Mouse (Mus musculus) layer of hippocampus, postnatal 10 days (tissue): Measurements from ENCODE around the gene Olfr1270. TPM values are rescaled to one million over a fixed set of nuclear protein-coding genes. Genes with fewer than 3 reads are reported as not detected.
"Not testable (repeated sequence)": the region's sequence is repeated elsewhere in the genome, so short reads cannot be mapped to it uniquely, and the experiment has no call there.

Experiments used
- DNase-seq, 2 experiments: peaks; one replicate each; pipeline ENCODE4 v3.0.0; 2021; ENCODE audit warnings: low spot score in 2 of 2
- long read RNA-seq: library from polyadenylated mRNA; stranded (forward); transcript quantifications from one replicate; pipeline ENCODE4 v2.0.0, GENCODE M21; 2023
- total RNA-seq, 2 experiments: library from RNA; stranded (reverse); gene quantifications; 2 replicates each; pipeline ENCODE4 v1.2.3; 2021

Gene Olfr1270
- not detected for total RNA-seq
- long read RNA-seq, result 0 reads

DNA sequence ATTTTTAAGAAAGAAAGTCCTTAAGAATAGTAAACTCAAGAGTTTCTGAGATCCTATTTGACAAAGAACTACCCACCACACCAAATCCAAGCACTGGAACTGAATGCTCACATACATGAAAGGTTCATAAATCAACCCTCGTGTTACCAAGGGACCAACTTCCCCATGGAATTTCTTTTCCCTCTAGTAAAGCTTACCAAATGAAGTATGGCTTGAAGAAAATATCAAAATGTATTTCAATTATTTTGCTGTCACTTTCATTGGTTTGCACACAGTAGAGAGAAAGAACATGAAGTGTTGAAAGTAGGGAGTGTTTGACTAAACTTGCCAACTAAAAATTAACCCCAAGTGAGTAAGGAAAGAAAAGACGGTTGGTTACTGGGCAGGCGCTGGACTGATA, at the start of gene Olfr1270:
Gene Olfr1270 (minus strand): TSS at position 101 of the 400 bp plus-strand sequence.
- no peak for DNase-seq

DNA sequence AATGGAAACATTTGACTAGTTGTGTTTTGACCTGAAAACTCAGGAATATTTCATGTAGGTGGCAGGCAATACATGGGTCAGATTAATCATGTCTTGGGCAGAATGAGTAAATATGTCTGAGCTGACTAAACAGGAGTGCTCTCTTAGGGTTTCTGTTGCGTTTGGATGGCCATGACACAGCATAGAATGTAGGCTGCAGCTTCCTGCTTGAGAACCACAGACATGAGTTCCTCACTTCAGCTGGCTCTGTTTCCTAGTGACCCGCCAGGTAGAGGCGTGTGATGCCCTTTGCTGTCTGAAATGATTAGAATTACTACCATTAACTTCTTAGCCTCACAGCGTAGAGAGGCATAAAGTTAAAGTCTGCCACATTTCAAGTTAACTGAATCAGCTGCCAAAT, 46.7 kb upstream of the Olfr1270 start:
- DNase-seq, result not testable (repeated sequence)

DNA sequence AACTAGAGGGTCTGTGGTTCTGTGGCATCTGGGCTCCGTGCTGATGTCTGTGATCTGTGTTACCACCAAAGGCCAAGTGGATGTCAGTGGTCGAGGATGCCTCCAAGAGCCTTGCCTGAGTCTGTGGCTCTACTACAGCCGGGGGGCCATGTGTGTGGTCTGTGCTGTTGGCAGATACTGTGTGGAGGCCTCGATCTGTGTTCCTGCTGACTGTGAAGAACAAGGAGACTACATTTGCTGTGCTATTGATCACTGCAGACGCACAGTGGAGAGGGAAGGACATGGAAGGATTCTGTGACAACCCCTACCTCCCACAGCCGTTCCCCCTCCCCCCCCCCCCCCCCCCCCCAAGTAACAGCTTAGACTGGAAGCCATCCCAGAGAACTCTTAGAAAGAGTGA, 42.4 kb upstream of the Olfr1270 start:
- not testable (repeated sequence) for DNase-seq

GRCm38 (mm10) chr2:90194750-90195149, 41.9 kb upstream of the Olfr1270 start:
- DNase-seq, result not testable (repeated sequence)

DNA sequence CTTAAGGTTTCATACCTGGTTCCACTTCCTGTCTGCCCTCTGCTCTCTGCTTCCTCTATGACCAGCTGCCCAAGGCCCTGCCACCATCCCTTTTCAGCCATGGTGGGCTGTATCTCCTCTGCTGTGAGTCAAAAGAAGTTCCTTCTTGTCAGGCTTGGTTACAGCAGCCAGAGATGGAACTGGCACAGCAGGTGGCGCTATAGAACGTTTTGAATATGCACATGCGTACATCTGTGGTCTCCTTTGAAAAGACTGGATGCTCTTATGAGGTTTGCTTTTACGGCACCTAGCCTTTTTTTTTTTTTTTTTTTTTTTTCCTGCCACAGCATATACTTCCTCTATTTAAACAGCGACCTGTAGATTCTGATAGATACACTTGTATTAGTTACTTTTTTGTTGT, 34.2 kb upstream of the Olfr1270 start:
- not testable (repeated sequence) for DNase-seq

- not testable (repeated sequence) for DNase-seq
Measured at GRCm38 (mm10) chr2:90186082-90186481, 33.2 kb upstream of the Olfr1270 start.

DNA sequence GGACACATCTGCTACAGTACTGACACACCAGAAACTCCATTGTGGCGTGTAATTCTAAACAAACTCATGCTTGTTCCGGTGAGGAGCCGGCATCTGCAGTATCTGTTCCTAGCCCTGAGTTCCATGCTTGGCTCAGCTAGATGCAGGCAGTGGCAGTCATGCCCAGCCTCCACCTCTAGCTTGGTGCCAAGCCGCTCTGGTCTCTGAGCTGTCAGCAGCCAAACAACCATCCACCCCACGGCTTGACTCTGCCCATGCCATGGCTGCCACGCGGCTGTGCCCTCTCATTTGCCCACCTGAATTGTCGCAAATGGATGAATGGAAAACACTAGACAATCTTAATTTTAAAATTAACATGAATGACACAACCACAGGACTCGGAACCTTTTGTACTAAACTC, 1.0 kb upstream of the Olfr1270 start:
- DNase-seq, result no peak

- no peak for DNase-seq
Measured at GRCm38 (mm10) chr2:90142196-90142595, 10.7 kb downstream of the Olfr1270 start, which contains the start of gene Olfr32. Olfr32 (minus strand) TSS chr2:90142296.

DNA sequence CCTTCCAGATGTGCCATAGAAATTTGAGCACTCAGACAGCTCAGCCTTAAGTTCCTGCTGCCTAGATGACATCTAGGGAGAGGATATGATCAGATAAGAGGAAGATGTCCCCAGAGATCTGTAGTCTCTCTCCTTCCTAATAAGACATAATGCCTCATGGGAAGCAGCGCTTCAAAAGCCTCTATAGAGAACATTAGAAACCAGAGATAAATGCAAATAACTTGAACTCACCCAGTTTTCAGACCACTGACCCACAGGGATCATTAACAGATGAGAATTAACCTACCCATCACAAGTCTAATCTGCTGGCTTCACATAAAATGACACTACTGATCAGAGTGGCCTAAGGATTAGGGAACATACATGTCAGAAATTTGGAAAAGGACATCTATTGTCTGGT, 31.6 kb downstream of the Olfr1270 start, which contains the start of gene Olfr1269:
Gene Olfr1269 (minus strand): TSS at position 101 of the 400 bp plus-strand sequence.
- no peak for DNase-seq

Other genes with a start within 250 kb of the Olfr1270 start
- not detected for gene Olfr1258, start 225.8 kb downstream of the Olfr1270 start, total RNA-seq
- gene Olfr1259, start 204.4 kb downstream of the Olfr1270 start, total RNA-seq, result not detected
- not detected for gene Olfr1260, start 178.8 kb downstream of the Olfr1270 start, total RNA-seq
- gene Olfr1261, start 161.9 kb downstream of the Olfr1270 start, total RNA-seq, result not detected
- not detected for gene Olfr1262, start 152.9 kb downstream of the Olfr1270 start, total RNA-seq
- gene Olfr1263, start 141.0 kb downstream of the Olfr1270 start, total RNA-seq, result not detected
- not detected for gene Olfr1264, start 127.5 kb downstream of the Olfr1270 start, total RNA-seq
- gene Olfr1265, start 117.8 kb downstream of the Olfr1270 start, total RNA-seq, result not detected
- not detected for gene Olfr140, start 89.5 kb downstream of the Olfr1270 start, total RNA-seq
- gene Olfr1269, start 31.7 kb downstream of the Olfr1270 start, total RNA-seq, result not detected
- gene Olfr32, start 10.8 kb downstream of the Olfr1270 start, total RNA-seq, result not detected
- not detected for gene Olfr1506, start 71.4 kb upstream of the Olfr1270 start, total RNA-seq
- not detected for gene Olfr142, start 104.5 kb upstream of the Olfr1270 start, total RNA-seq
- not detected for gene Olfr1271, start 117.9 kb upstream of the Olfr1270 start, total RNA-seq
- gene Olfr1272, start 139.8 kb upstream of the Olfr1270 start, total RNA-seq, result not detected
- gene Gm13769, start 169.1 kb upstream of the Olfr1270 start, total RNA-seq, result under 1 TPM in 1 of 2 experiments, not detected in 1; 0.21 TPM
- not detected for gene Olfr1274-ps, start 245.6 kb upstream of the Olfr1270 start, total RNA-seq